In the genomic region with DNA sequence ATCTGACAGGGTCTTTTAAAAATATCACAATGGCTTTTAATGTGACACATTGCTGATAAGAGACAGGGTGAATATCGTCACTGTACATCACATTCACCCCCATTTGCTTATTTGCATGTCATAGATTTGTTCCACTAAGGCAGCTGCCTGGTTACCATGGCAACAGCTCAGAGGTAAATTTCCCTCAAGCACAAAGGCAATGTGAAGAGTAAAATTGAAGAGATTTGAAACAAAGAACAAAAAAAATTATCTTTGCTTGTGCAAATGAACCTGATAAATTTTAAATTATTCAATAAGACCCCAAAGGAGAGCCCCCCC, we compare ENCODE assay signal across 9 mouse cellular contexts.
DNase-seq lines count a peak whose midpoint lies in the region; ATAC-seq lines count a peak whose summit lies in the region.
"Had no signal": no experiment of that assay in that cellular context is flagged by ENCODE, and none has a peak within 500 bp of the region (broad histone marks: within the 10 kb centered on the region; RNA-seq: fewer than 3 reads in every experiment).

No protein-coding gene starts in this region.

- WGBS in hindbrain, embryonic 14.5 days = 3% methylated on average over 1 of the region's 1 CpGs

- no peak overlapping the region for H3K9ac ChIP-seq in hindbrain, embryonic 14.5 days
- H3K9ac ChIP-seq: heart, embryonic 15.5 days had no signal

- no peaks in the 10 kb centered on the region for H3K9me3 ChIP-seq in hindbrain, embryonic 14.5 days (ENCODE audit: control insufficient read depth, low read length)
- H3K9me3 ChIP-seq: heart, embryonic 15.5 days had no signal

- peak overlapping the region; percentile 85 for H3K27ac ChIP-seq in hindbrain, embryonic 14.5 days

- H3K36me3 ChIP-seq in hindbrain, embryonic 14.5 days (replicated peaks; ENCODE audit: control insufficient read depth, insufficient read depth) = no peaks in the 10 kb centered on the region
- H3K36me3 ChIP-seq: heart, embryonic 15.5 days had no signal

- H3K4me3 ChIP-seq in hindbrain, embryonic 14.5 days (replicated peaks; ENCODE audit: low read length) = no peak overlapping the region
- H3K4me3 ChIP-seq: heart, embryonic 15.5 days had no signal

- no peak overlapping the region for H3K4me2 ChIP-seq in hindbrain, embryonic 14.5 days (replicated peaks)
- H3K4me2 ChIP-seq: heart, embryonic 15.5 days had no signal

- ATAC-seq in hindbrain, embryonic 14.5 days (ENCODE audit: low FRiP score) = peak; percentile 91

- peak; percentile 6 for DNase-seq in thymus, postnatal 14 days
- no peak for DNase-seq in thymus, postnatal 0 days (ENCODE audit: low spot score)
- peak; percentile 84 for DNase-seq in hindbrain, embryonic 14.5 days (ENCODE audit: low spot score)
- DNase-seq in mesoderm, embryonic 11.5 days (ENCODE audit: low read depth, low spot score) = peak; percentile 48
- peak; percentile 79 for DNase-seq in telencephalon, adult 2 months (ENCODE audit: low read depth, low spot score)
- DNase-seq in urinary bladder, adult 18-20 months (ENCODE audit: low spot score in 2 of 2) = no peak
- no peak for DNase-seq in thymus, adult 18-20 months
- DNase-seq in testis, postnatal 14 days (ENCODE audit: low spot score) = no peak

- H3K4me1 ChIP-seq in hindbrain, embryonic 14.5 days (replicated peaks; ENCODE audit: control insufficient read depth, insufficient read depth, low read length) = peaks cover 8% of the 10 kb centered on the region

- no peaks in the 10 kb centered on the region for H3K27me3 ChIP-seq in hindbrain, embryonic 14.5 days (ENCODE audit: control insufficient read depth, insufficient read depth, low read length)
- H3K27me3 ChIP-seq: heart, embryonic 15.5 days had no signal

Comparison
In these comparisons a context has a peak if more than half of its experiments do, and no peak if none do; other contexts are left out.
1. DNase-seq: peak in thymus, postnatal 14 days (single experiment), hindbrain, embryonic 14.5 days (single experiment), mesoderm, embryonic 11.5 days (single experiment) and telencephalon, adult 2 months (single experiment); none in thymus, postnatal 0 days (single experiment), urinary bladder, adult 18-20 months (0 of 2), thymus, adult 18-20 months (0 of 2) and testis, postnatal 14 days (single experiment).